Mouse (Mus musculus) brown adipose tissue, adult 24 weeks (tissue): Measurements from ENCODE around the gene Grhpr. TPM values are rescaled to one million over a fixed set of nuclear protein-coding genes. Genes with fewer than 3 reads are reported as not detected.
A peak's percentile ranks its signal among the peaks of the same experiment; 100 is the strongest.
"Not testable (repeated sequence)": the region's sequence is repeated elsewhere in the genome, so short reads cannot be mapped to it uniquely, and the experiment has no call there.

Source experiments
- H3K27ac ChIP-seq: fragments of 200-500 bp; replicated peaks from 2 replicates; pipeline ENCODE4 v1.5.1; 2012; ENCODE audit warnings: low read depth, mild to moderate bottlenecking, low read length
- H3K4me1 ChIP-seq: fragments of 200-500 bp; 2 replicates; pipeline ENCODE4 v1.6.1; 2012; ENCODE audit warnings: low read length, mixed read lengths; ENCODE audit not compliant: control insufficient read depth, insufficient read depth, insufficient read length
- H3K4me3 ChIP-seq: fragments of 200-500 bp; 2 replicates; pipeline ENCODE4 v1.5.1; 2012; ENCODE audit warnings: low read depth, mild to moderate bottlenecking, low read length, moderate library complexity; ENCODE audit not compliant: insufficient read depth
- polyA plus RNA-seq: library from polyadenylated mRNA; stranded (reverse); fragments of >200 nt; gene quantifications from 2 replicates; pipeline ENCODE4 v1.2.4, GENCODE M21; 2012; ENCODE audit not compliant: missing spikeins, insufficient read depth, insufficient read length

Gene Grhpr
- polyA plus RNA-seq, 1 experiment, result 50.3 TPM

DNA sequence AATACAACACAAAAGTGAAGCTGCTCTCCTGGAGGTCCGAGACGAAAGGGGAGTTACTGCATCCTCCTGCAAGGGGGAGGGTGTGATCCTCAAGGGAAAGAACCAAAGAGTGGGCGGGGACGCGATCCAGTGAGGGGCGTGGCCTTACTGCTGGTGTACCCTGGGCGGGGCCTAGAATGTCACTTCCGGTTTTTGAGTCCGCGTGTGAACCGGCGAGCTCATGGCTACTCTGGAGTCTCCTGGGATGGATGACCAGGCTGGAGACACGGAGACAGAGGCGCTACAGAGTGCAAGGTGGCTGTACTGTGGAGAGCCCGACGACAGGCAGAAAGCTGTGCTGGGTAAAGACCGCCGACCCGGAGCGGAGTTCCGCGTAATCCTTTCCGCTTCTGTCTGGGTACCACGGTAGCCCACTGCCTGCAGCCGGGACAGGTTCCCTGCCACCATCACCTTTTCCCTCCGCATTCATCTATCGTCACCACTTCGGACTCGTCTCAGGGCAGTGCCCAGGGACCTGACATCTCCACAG lies 37.3 kb downstream of the Grhpr start, which contains the start of gene Polr1e:
Gene Polr1e (plus strand): TSS at position 132 of the 529 bp plus-strand sequence.
- peaks cover 2% of the 10 kb centered on the region; the same call in 1 of the 2 replicates for H3K4me1 ChIP-seq
- peak within 1 kb of the TSS; percentile 91 for H3K4me3 ChIP-seq
- H3K27ac ChIP-seq, result no peak within 1 kb of the TSS; the same call in 1 of the 2 replicates

DNA sequence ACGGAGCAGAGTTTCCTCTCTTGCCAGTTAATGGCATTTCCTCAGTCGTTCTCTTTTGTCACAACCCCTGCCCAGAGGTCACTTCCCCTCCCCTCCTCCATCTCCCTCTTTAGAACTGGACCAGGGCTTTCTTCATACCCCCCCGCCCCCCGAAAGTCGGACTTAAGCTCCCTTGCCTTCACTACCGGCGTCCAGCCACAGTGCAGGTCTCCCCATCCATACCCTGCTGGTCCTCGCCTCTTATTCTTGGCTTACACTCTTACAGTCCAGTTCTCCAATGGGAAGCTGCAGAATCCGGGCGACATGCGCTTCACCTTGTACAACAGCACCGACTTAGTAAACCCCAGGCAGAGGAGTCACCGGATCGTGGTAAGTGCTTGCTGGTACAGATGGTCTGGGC lies 37.8 kb downstream of the Grhpr start:
- peak overlapping the region; percentile 91 for H3K4me3 ChIP-seq
- H3K27ac ChIP-seq, result no peak overlapping the region
- peaks cover 2% of the 10 kb centered on the region; the same call in 1 of the 2 replicates for H3K4me1 ChIP-seq

- no peaks in the 10 kb centered on the region for H3K4me1 ChIP-seq
- no peak overlapping the region for H3K27ac ChIP-seq
- no peak overlapping the region for H3K4me3 ChIP-seq
Measured at GRCm38 (mm10) chr4:45026459-45026858, 45.3 kb downstream of the Grhpr start.

GRCm38 (mm10) chr4:45032586-45032985 lies 51.4 kb downstream of the Grhpr start:
- H3K27ac ChIP-seq, result no peak overlapping the region
- H3K4me3 ChIP-seq, result no peak overlapping the region

GRCm38 (mm10) chr4:45034693-45035628 lies 53.8 kb downstream of the Grhpr start:
- no peak overlapping the region for H3K4me3 ChIP-seq
- no peak overlapping the region for H3K27ac ChIP-seq

More at GRCm38 (mm10) chr4:45032586-45032985, 51.4 kb downstream of the Grhpr start:
- no peaks in the 10 kb centered on the region for H3K4me1 ChIP-seq

DNA sequence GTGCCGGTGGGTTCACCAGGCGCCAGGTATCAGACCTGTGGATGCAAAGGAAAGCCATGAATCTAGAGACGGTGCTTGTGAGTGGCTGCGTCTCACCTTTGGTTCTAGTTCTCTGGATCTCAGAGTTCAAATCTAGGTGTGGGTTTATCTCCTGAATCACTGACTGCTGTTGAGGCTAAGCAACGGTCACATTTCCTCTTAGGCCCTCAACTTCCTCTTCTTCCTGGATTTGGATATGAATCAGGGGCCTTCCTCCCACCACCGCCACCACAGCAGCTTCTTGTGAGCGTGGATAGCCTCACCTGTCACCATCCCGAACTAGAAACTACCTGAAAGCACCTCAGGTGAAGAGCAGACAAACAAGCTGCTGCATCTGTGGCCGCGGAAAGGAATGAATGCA lies 54.9 kb downstream of the Grhpr start:
- Histone ChIP-seq H3K4me1 (no peaks in the 10 kb centered on the region), H3K27ac (no peak overlapping the region), H3K4me3 (no peak overlapping the region)

More at GRCm38 (mm10) chr4:45034693-45035628, 53.8 kb downstream of the Grhpr start:
- H3K4me1 ChIP-seq, result no peaks in the 10 kb centered on the region

- no peak overlapping the region for H3K27ac ChIP-seq
Measured at GRCm38 (mm10) chr4:45036571-45036970, 55.4 kb downstream of the Grhpr start.

DNA sequence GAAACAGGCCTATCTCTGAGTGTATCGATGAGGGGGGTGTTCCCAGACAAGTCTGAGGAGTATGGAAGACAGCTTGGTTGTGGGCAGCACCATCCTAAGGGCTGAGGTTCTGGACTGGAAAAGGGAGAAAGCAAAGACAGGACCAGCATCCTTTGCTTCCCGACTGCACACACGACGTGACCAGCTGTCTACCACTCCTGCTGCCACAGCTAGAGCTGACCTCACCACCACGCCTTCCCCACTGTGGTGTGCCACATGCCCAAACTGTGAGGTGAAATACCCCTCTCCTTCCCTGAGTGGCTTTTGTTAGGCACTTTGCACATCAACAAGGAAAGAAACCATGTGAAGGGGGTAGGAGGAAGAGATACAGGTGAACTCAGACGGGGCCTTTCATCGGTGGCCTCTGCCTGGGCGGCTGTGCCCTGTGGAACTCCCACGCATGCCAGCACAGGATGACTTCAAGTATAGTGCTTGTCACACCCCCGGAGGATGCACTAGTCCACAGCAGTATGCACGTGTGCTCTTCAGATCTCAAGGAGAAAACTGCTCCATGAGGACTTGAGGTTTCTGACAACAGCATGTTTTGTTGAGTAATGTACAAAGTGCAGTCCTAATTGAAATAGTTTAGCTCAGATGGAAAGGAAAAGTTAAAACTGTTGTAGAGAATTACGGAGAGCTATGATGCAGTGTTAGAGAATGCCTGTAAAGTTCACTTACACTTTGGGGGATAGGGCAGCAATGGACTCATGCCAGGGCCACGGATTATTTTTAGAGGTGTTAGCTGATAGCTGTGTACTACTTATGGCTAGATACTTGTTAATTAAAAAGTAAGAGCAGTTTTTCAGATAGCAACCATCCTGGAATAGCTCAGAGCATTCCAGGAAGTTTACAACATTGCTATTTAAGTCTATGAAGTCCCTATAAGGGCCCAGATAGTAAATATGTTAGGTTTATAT lies 56.5 kb downstream of the Grhpr start:
- Histone ChIP-seq H3K4me1 (no peaks in the 10 kb centered on the region), H3K4me3 (no peak overlapping the region), H3K27ac (no peak overlapping the region)

More at GRCm38 (mm10) chr4:45036571-45036970, 55.4 kb downstream of the Grhpr start:
- Histone ChIP-seq H3K4me3 (no peak overlapping the region), H3K4me1 (no peaks in the 10 kb centered on the region)

DNA sequence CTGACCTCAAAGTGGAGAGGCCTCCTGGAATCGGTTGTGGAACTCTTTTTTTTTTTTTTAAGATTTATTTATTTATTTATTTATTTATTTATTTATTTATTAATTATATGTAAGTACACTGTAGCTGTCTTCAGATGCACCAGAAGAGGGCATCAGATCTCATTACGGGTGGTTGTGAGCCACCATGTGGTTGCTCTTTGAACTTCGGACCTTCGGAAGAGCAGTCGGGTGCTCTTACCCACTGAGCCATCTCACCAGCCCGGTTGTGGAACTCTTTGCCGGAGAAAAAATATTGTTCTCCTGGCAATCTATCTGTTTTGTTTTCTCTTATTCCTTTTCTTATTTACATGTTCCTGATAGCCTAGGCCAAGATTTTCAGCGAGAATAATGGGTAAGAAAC lies 57.7 kb downstream of the Grhpr start:
- not testable (repeated sequence) for H3K4me1 ChIP-seq, H3K4me3 ChIP-seq, H3K27ac ChIP-seq

GRCm38 (mm10) chr4:45039546-45039945 lies 58.4 kb downstream of the Grhpr start:
- not testable (repeated sequence) for H3K27ac ChIP-seq, H3K4me3 ChIP-seq

More at GRCm38 (mm10) chr4:45039546-45039945, 58.4 kb downstream of the Grhpr start:
- not testable (repeated sequence) for H3K4me1 ChIP-seq

Other genes with a start within 250 kb of the Grhpr start
- 16.5 and 17.2 TPM in 2 replicates for gene Zcchc7, start 225.5 kb upstream of the Grhpr start, polyA plus RNA-seq
- gene Zbtb5, start 31.0 kb downstream of the Grhpr start, polyA plus RNA-seq, result 4.0 and 5.0 TPM in 2 replicates
- 8.6 and 10.1 TPM in 2 replicates for gene Polr1e, start 37.2 kb downstream of the Grhpr start, polyA plus RNA-seq
- gene Fbxo10, start 103.2 kb downstream of the Grhpr start, polyA plus RNA-seq, result 1.1 TPM in 2 replicates
- 316 and 377 TPM in 2 replicates for gene Tomm5, start 126.7 kb downstream of the Grhpr start, polyA plus RNA-seq
- gene Frmpd1, start 203.5 kb downstream of the Grhpr start, polyA plus RNA-seq, result not detected in 2 replicates